Mouse (Mus musculus): ENCODE data around the gene Slc22a30.

DNA sequence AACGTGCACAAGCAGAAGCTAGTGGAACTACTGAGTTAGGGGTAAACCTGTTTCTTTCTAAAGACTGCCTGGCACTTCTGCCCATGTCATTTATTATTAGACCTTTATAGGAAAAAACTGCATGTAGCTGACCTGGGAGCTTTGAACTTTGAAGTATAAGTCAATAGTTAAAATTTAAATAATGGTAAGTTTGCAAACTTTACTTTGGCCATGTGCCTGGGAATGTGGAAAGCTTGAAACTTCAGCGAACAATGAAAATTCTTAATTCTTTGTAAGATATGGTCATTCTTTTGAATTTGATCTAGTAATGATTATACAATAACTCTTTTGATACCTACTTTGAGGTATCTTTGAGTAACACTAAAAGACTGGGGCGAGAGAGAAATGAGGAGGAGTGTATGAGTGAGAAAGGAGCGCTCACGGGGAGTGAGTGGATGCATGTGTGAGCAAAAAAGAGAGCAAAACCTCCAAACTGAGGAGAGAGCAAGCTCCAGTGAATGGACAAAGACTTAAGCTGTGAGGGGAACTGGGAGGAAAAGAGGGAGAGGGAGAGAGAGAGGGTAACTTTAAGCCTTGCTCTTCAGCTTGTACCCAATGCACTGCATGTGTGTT is 26.2 kb upstream of the Slc22a30 start:
- TF ChIP-seq POLR2A (IDR thresholded peaks at IDR 0.05; ENCODE audit: low read depth, low read length) (no peak), CTCF (conservative IDR thresholded peaks at IDR 0.05; ENCODE audit: insufficient read depth, insufficient read length, low read depth, low read length) (no peak)
